Mouse (Mus musculus): ENCODE results near the gene Mrtfa.
A peak's percentile ranks its signal among the peaks of the same experiment; 100 is the strongest.

The Mrtfa gene

DNA sequence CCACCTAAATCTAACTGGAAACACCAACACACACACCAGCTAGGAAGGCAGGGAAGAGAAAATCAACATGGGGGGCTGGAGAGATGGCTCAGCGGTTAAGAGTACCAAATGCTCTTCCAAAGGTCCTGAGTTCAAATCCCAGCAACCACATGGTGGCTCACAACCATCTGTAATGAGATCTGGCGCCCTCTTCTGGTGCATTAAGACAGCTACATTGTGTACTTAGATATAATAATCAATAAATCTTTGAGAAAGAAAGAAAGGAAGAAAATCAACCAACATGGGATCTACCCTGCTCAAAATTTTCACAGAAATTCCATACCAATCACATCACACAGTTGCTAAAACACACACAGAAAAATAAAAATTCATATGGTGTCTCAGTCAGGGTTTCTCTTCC is 34.1 kb downstream of the Mrtfa start:
- DNase-seq (ENCODE audit: extremely low read depth, low read depth) = no peak

DNA sequence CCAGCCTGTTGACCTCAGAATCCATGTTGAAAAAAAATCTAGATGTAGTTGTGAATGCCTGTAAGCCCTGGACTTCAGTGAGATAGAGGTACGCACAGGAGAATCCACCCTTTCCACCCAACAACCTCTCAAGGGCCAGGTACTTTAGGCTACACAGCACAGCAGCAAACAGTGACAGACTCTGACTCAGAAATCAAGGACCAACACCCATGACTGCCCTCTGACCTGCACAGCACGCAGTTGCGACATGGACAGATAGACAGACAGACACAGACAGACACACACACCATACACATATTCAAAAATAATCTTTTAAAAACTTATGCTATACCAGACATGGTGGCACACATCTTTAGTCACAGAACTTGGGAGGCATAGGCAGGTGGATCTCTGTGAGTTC is 34.7 kb downstream of the Mrtfa start:
- no peak for DNase-seq (ENCODE audit: extremely low read depth, low read depth)

DNA sequence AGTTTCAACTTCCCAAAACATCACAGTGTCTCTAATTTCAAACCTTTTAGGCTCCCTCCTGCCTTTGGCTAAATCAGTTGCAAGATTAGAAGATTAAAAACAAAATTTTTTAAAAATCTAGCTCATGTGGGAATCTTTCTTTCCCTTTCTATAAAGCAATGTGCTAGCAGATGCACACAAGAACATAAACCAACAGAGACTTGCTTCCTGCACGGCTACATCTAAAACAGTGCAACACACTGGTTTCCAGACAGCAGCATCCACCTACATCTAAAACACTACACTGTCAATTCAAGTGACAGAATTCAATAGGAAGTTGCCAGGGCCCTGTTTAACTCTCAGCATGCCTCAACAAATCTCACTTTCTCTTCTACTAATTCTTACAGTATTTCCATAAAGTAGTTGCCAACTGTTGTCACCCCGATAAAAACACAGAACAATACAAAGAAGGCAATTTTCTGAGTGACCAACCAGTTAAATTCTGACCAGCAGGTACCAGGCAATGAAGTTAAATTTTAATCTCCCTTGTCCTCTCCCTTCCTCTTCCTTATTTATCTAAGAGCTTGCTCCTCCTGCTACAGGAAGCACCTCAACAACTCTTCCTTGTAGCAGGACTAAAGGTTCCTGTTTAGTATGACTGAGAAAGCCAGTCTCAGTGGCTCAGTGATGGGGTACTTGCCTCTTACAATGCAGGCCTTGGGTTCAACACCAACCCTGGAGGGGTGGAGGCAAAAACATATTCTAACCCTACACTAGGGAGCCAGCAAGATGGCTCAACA is 35.5 kb downstream of the Mrtfa start:
- peak; percentile 13 for DNase-seq (ENCODE audit: extremely low read depth, low read depth)

DNA sequence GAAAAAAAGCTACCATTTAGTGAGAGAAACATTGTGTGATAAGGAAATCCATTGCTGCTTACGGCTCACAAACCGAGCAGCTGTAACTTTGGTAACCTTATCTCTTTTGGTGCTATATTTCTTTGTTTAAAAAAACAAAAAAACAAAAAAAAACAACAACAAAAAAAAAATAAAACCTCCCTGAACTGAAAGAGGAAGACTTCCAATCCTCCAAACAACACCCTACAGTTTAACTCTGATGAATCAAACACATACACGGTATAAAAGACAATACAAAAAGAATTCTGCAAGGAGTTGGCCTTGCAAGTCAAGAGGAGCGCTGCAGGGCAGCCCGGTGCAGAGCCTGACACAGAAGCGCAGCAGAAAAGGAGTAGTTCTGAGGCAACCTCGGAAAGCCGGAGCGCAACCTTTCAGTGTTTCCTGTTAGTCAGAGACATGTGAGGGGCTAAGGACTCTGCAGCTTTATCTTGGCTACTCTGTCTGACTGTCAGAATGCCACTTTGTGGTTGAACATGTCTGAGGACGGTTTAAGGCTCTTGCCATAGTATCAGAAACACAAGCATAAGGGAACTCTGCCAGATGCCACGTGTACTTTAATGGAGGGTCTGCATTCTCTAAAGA is 48.5 kb downstream of the Mrtfa start:
- no peak for DNase-seq (ENCODE audit: extremely low read depth, low read depth)

DNA sequence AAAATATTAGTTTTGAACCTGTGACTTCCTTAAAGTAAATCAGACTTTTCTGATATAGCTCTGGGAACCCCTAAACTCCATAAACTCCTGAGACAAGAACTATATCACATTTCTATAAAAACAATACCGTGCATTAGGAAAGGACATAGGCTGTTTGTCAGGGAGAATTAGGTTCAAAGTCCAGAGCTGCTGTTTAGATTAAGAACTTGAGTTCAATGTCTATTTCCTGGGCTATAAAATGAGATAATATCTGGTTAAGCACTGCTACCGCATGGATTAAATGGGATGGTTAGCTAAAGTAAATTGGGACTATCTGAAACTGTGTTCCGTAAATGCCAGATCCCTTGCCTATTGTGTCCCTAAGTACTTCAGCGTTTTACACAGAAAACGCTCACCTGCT is 50.6 kb downstream of the Mrtfa start:
- DNase-seq (ENCODE audit: extremely low read depth, low read depth) = no peak

DNA sequence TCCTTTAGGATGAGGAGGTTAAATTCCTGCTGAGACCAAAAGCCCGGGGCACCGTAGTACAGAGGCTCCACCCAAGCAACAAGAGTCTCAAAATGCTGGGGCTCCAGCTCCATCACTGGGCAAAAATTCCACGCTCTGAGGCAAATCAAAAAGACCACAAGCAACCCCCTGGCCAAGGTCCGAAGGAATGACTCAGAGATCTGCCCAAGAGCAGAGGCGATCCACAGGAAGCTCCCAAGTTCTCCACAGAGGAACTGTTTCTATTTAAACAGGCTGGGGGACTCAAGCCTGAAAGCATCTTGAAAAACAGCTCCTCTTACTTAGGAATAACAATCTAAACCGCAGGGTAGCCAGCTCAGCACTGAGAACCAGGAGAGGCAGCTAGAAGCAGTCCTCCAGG is 53.3 kb downstream of the Mrtfa start:
- DNase-seq (ENCODE audit: extremely low read depth, low read depth) = no peak

DNA sequence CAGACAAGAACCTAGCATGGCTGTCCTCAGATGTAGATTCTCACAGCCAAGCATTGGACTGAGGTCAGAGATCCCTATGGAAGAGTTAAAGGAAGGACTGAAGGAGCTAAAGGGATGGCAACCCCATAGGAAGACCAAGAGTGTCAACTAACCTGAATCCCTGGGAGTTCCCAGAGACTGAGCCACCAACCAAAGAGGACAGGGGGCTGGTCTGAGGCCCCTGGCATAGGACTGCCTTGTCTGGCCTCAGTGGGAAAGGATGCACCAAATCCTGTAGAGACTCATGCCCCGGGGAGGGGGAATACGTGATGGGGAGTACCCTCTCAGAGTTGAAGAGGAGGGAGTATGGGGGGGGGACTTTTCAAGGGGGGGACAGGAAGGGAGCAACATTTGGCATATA is 56.8 kb downstream of the Mrtfa start:
- DNase-seq (ENCODE audit: extremely low read depth, low read depth) = no peak

DNA sequence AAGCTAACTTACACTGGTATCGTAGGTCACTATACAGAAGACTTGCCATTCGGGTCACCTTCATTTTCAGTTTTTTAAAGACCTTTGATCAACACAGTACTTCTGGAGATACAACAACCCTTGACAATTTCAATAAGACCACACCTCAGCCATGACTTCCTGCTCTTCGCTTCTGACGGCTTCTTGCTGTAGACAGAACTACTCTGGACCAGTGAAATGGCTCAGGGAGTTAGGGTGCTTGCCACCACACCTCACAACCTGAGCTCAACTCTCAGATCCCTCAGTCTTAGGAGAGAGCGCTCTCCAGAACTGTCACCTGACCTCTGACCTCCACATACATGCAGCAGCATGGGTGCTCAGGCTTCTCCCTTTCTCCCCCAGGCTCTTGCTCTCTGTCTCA is 59.4 kb downstream of the Mrtfa start:
- DNase-seq (ENCODE audit: extremely low read depth, low read depth) = no peak

DNA sequence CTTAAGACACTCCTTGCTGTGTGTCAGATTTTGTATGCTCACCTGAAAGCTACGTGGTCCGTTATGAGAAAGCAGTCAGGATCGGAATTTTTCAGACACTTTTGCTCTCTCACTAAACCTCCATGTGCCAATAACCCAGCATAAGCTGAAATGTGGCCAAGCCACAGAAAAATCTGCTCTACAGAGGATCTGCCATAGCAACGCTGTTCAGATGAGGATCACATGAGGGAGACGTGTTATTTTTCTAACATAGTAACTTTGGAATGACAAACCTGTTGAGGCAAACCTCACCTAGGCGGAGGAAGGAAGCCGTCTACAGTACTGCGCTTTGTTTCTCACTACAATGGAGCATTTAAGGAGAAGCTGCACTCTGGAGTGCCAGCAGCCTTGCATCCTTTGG is 60.6 kb downstream of the Mrtfa start:
- DNase-seq (ENCODE audit: extremely low read depth, low read depth) = no peak

DNA sequence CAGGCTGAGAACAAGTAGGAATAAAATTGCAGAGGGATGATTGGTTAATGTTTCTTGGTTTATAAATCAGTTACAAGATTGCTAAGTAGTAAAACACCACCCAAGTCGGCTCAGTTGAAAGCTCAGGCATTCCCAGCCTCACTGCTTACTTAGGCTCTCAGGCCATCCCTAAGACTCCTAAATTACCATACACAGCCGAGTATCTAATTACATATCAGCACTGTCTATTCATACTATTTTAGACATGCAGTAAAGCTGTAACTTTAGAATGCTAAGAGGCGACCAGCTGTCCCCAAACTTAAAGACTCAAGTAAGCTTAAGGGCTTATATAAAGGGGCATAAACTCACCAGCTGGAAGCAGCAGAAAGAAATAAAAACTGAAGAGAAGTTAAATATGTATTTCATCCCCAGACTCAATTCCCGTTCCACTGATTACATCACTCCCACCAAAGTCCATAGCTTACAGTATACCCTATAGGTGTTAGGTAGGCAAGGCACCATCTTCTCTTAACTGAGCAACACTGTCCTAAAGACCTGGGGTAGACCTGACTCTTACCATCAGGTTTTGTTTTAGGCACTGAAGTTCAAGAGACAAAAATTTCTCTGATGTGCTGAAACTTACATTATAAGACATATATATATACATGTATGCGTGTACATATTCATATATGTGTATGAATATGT is 62.3 kb downstream of the Mrtfa start:
- DNase-seq (ENCODE audit: extremely low read depth, low read depth) = no peak

DNA sequence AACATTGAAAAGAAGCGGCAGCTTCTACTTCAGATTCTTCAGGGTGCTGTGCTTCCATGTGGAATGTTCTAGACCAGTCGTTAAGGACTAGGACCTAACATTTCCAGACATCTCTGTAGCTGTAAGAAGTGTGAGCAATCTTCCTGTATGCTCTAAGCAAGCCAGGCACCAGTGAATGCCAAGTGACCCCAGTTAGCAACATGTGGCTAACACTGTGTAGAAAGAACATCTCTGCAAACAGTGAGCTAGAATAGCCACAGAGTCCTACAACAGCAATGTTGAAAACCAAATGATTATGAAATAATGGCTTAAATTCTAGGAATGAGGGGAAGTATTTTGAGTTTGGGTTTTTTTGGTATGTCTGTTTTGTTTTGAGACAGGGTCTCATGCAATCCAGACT is 66.3 kb downstream of the Mrtfa start:
- DNase-seq (ENCODE audit: extremely low read depth, low read depth) = no peak

DNA sequence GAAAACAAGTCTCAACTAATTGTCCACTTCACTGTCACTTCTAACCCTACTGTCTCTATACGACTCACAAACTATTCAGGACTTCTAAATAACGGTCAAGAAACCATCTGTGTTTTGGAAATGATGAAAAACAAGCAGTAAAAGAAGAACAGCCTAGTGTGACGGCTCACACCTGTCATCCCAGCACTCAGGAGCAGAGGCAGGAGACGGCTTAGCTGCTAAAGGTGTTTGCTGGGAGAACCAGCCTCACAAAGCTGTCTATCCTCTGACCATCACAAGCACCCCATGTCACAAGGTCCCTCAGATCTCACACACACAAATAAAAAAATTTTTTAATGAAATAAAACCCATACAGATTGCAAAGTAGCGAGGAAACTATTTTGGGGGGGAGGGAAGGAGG is 67.4 kb downstream of the Mrtfa start:
- DNase-seq (ENCODE audit: extremely low read depth, low read depth) = no peak

DNA sequence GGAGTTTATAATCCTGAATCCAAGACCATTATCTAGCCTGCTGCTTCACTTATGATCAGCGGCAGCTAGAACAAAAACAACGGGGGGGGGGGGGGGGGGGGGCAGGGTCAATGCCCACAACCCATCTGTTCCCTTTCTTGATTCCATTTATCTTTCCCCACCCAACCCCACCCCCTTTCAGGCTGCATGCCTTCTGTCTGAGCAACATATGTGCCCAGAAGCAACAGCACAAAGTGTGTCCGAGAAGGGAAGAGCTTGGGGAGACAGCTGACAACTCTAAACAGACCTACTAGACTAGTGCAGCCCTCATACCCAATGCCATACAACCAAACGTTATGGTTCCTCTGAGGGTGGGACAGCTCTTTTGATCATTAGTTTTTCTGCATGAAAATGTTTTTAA is 68.0 kb downstream of the Mrtfa start:
- DNase-seq (ENCODE audit: extremely low read depth, low read depth) = no peak

DNA sequence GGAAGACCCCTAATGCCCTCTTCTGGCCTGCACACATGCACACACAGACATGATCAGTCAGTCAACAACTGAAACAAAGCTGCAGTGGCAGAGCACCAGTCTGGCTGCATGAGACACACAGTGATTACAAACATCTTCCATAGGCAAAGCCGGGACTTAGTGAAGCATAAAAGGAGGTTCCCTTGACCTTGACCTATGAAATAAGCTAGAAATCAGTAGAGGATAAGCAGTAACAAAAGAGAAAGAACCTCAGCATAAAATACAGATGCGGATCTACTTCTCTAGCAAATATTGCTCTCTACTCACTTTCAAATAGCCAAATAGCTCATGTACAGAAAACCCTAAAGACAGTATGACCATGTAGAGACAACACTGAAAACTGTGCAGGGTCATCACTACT is 68.5 kb downstream of the Mrtfa start:
- no peak for DNase-seq (ENCODE audit: extremely low read depth, low read depth)

DNA sequence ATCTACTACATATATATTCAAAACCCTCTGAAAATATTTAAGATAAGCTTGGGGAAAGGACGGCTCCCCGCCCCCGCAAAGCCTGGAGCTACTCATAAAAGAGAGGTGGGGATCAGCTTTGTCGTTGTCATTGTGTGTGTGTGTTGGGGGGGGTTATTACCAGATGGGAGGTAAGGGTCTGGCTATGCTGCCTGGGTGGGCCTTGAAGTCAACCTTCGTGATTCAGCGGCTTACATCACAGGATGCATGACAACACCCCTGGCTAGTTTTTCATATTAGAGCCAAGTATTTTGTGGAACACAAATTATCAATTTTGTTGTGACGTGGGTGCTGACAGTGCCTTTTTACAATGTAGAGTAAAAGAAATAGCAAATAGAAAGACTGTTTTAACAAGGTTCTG is 69.6 kb downstream of the Mrtfa start:
- DNase-seq (ENCODE audit: extremely low read depth, low read depth) = no peak

DNA sequence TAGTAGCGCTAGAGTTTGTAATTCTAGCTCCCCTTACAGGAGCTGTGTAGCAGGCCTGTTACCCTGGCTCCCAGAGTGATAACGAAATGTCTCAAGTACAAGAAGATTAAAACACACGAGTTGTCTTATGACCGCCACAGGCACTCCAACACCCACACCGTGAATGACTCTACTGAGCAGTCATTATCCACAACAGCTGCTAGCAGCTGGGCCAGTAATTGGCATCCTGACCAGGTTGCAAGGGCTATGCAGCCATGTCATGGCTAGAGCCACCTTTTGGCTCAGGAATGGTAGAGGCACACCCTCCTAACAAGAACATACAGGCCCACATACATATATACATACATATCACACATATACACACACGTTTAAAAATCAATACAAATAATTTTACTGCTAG is 70.4 kb downstream of the Mrtfa start:
- no peak for DNase-seq (ENCODE audit: extremely low read depth, low read depth)

DNA sequence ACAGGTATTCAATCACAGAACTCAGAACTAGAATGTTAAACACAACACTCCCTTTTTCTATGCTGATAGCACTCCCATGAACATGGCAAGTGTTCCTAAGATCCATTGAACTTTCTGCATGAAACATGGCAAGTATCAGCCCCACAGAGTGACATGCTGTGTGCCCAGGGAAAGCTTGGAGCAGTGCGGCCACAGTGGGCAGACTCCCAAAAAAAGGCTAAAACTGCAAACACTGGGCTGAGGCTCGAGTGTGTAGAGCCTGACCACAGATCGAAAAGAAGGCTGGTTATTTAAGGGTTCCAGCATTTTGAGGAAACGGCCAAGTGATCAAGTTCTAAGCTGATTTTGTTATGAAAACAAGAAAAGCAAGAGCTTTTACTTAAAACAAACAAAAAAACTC is 72.3 kb downstream of the Mrtfa start:
- DNase-seq (ENCODE audit: extremely low read depth, low read depth) = no peak

DNA sequence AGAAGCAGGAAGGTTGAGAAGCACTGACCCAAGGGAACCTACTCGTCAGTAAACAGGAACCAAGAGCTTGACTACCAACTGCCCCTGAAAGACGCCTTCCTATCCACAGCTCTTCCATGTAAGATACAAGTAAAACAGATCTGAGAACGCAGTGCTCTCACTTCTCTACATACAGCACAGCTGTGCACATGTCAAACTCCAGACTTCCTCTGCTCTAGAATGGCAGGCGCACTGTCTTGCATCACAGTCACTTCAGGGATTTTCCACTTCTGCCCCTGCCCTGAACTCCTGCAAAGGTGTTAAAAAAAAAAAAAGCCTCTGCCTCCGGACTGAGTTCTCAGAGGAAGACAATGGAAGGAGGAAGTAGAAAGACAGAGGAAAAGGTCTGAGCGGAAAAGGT is 78.0 kb downstream of the Mrtfa start:
- DNase-seq (ENCODE audit: extremely low read depth, low read depth) = no peak

DNA sequence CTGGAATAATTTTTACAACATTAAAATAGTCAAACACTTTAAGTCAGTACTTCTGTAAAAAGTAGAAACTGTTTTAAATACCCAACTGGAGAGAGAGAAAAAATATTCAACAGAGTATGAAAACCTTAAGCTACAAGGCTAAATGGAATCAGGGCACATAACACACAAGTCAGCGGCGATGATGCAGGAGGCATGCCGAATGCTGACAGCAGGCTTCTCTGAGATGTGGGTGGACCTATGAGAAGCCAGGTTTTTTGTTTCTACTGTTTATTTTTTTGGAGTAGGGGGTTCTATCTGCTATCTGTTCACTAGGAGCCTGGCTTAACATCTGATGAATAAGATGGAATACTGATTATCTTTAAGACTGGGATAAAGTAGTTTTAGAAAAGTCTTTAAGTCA is 80.2 kb downstream of the Mrtfa start:
- no peak for DNase-seq (ENCODE audit: extremely low read depth, low read depth)

DNA sequence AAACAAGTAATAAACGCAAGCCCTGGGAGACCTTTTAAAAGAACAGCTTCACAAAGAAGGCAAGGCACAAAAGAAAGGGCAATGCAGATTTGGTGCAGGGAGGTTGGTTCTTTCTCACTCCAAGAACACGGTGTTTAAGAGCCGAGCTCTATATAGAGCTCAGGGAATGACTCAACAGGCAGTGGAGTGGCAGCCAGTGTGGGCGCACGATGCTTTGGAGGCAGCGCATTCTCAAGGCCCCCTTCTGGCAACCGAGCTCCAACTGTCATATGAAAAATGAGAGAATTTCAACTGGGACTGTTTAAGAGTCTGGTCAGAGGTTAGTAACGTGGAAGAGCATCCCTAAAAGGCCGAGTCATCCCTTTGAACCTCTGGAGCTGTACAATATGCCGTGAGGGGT is 84.6 kb downstream of the Mrtfa start:
- DNase-seq (ENCODE audit: extremely low read depth, low read depth) = no peak

DNA sequence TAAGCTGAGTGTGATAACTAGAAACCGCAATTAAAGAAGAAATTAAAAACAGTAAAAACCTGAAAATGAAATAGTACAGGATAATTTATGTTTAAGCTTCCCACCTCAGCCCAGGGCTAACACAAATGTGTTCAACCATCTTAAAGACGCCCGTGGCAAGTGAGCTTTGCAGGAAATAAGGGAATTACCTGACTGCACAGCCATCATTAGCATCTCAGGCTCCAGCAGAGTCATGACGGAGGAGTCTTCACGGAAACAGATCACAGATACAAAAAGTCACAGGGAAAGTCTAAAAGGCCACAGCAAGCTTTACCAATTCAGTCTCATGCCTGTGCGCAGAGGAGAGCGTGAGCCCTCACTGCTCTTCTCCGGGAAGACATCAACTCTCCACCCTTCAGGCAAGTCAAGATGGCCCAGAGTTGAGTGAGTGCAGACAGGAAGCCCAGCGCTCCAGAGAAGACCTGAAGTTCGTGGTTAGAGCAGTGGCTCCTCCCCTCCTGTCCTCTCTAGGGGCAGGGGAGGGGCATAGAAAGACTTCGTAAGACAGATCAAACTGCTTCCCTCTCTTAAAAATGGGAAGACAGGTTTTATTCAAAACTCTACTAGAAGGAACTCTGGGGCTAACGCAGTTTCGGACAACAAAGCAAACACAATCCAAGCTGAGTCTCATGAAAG is 85.8 kb downstream of the Mrtfa start:
- DNase-seq (ENCODE audit: extremely low read depth, low read depth) = peak; percentile 68

DNA sequence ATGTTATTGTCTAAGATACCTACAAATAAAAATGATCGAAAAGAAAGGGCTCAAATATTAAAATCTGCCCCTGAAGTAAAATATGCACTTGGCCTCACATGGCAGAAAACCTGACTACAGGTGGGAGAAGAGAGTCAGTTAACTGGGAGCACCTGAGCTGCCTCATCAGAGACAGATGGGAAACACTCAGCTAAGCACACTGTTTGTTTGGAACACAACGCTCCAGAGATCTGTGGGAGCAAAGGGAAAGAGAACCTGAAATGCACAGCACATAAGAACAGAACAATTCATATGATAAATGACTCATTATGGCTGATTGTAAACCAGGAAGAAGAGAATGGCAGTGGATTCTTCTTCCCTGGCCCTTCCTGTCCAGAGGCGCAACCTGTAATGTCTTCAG is 87.1 kb downstream of the Mrtfa start:
- DNase-seq (ENCODE audit: extremely low read depth, low read depth) = no peak
